Mouse (Mus musculus): ENCODE results near the gene Wbp2nl.

DNA sequence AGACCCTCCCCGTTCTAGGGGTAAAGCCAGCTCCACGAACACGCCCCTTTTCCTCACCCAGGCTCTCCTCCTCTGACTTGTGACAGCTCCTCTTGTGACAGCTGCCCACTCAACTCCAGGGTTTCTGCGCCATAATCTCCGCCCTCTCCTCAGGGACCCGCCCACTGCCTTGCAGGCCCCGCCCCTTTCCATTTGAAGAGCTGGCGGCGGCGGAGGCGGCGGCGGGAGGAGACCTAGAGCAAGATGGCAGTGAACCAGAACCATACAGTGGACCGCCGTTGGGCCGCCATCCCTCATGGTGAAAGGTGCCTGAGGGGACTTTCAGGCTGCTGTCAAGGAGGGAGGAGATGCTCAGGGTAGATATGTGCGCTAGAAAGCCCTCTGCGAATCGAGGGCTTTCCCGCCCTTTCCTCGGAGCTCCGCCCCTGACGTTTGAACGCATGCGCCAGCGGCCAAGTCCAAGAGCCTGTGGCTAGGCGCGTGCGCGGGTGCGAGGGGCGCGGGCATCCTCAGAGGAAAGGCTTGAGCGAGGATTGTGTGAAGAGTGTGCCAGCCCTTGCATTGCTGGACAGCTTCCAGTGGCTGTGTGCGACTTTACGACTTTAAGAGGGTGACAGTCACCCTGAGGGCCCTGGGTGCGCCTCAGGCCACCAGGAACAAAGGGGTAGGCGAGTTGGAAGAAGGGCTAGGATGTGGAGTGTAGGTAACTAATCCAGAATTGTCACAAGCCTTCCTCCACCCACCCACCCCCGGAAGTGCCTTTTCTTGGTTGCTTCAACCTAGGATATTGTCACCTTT lies at the start of gene Wbp2nl:
- TF ChIP-seq FLI1 (IDR thresholded peaks at IDR 0.05; ENCODE audit: low read length) (no peak), GATA1 (IDR thresholded peaks at IDR 0.05; ENCODE audit: borderline replicate concordance, low read length) (no peak)

Data from megakaryocyte, embryonic 14.5 days (primary cell).